Mouse (Mus musculus) gastrocnemius, postnatal 25 days (tissue): Measurements from ENCODE around the gene Cdkl4. TPM values are rescaled to one million over a fixed set of nuclear protein-coding genes. Genes with fewer than 3 reads are reported as not detected.

Experiments
- DNase-seq: peaks from one replicate; pipeline ENCODE4 v3.0.0; 2022
- total RNA-seq, 2 experiments: library from RNA; stranded (reverse); gene quantifications; 1 replicate in 1 of 2; 2 replicates in 1 of 2; pipeline ENCODE4 v1.2.3; 2021

Gene Cdkl4
- total RNA-seq, 2 experiments from 2014 or later, result not detected

- no peak for DNase-seq
Measured at GRCm38 (mm10) chr17:80515956-80516355, 61.7 kb downstream of the Cdkl4 start.

- DNase-seq, result no peak
Measured at GRCm38 (mm10) chr17:80515513-80515912, 62.1 kb downstream of the Cdkl4 start.

DNA sequence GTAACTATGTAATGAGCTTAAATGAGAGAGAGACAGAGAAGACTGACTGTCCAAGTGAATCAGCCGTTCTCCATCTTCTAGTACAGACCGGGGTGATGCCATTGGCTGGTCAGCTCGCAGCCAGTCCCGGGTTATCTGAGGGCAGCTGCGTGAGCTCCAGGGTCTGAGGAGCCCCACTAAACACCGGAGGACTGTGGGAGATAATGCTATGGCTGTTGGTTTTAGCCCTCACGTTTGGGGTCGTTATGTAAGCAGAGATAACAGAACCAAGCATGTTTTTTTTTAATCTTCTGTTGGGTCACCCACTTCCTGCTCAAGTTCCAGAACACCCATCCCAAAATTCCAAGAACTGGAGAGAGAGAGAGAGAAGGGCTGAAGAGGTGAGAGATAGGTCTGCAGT lies 63.8 kb downstream of the Cdkl4 start:
- no peak for DNase-seq

GRCm38 (mm10) chr17:80510459-80510855 lies 67.2 kb downstream of the Cdkl4 start:
- no peak for DNase-seq

DNA sequence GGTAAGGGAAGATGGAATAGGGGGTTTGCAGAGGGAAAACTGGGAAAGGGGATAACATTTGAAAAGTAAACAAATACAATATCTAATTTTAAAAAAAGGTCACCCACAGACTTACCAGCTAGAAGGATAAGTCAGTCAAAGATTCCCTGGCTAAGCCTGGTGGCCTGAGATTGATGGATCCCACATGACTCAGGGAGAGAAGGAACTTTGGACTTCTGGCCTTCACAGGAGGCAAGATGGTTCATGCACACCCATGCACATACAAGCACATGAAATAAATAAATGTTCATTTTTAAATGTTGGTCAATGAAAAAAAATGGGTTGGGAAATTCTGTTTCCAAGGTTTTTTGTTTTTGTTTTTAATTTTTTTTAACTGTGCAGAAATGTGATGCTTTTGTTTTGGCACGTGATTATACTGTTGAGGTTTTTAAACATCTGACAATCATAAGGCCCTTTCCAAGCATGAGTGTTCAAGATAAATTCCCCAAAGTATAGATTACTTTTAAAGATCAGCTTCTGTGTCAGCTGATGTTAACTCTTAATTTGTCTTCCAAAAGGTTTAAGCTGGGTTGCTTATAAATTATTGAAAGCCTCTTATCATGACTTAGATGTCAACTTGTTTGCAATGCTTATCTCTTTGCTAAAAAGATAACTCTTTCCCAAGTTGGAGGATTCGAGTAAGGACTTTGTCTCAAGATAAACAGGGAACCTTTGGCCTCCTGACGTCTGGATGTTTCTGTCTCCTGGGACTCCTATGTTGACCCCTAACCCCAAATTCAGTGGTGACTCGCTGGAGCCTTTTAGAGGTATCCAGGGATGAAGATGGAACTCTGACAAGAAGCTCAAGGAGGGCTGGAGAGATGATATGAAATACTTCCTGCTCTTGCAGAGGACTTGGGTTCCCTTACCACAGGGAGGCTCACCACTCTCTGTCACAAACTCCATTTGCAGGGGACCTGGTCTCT lies 67.8 kb downstream of the Cdkl4 start:
- DNase-seq, result no peak

DNA sequence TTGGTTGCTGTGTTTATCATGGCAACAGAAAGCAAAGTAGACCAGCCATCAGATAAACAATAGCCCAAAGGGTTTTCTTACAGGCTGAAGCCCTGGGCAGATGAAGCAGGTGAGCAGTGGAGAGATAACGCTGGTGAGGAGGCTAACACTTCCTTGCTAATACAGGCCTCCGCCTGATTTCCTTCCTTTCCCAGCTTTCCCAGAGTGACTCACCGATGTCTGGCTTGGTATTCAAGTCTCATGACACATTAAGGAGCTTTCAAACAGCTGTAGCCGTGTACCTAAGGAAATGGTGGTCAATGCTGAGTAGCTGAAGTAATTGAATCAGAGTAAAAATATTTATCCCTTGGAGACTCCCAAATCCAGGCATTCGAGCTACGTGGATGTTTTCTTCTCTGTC lies 71.8 kb downstream of the Cdkl4 start:
- DNase-seq, result no peak

DNA sequence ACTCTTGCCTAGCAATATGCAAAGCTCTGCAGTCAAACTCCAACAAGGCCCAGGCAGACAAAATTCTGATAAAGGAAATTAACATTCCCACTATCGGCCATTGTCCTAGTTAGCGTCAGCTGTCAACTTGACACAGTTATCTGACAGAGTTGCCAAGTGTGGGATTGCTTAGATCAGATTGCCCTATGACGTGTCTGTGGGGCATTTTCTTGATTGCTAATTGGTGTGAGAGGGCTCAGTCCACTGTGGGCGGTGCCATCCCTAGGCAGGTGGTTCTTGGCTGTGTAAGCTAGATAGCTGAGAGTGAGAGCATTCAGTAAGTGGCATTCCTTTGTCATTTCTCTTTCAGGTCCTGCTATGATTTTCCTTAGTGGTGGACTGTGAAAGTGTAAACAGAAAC lies 72.3 kb downstream of the Cdkl4 start:
- no peak for DNase-seq

GRCm38 (mm10) chr17:80501805-80502172 lies 75.8 kb downstream of the Cdkl4 start:
- DNase-seq, result no peak

- no peak for DNase-seq
Measured at GRCm38 (mm10) chr17:80501037-80501804, 76.4 kb downstream of the Cdkl4 start.

- DNase-seq, result no peak
Measured at GRCm38 (mm10) chr17:80500025-80500424, 77.6 kb downstream of the Cdkl4 start.

DNA sequence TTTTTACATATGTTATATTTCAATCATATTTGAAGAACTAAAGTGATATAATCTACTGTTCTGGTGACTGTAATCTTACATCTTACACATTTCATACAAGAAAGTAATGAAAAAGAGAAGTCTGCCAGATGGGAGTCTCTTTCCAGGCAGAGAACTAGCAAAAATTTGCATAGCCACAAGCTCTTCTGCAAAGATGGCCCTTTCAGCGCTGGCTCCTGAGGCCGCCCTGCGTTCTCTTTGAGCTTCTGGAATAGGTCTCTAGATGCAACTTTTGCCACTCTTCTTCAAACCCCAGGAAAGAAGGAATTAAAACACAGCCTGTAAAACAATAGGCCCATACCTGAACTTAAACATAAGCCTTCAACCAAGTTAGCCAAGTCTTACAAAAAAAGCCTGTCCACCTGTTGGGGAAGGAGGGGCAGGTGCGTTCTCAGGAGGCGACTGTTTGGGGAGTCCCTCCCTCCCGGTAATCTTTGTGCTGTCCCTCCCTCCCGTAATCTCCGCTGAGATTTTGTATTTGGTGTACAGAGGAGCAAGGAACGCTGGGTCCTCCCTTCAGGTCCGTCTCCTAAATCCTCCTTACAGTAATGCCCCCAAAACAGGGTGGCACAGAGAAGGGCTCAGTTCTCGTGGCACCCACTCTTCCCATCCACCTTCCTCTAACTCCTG lies 78.9 kb downstream of the Cdkl4 start:
- no peak for DNase-seq

- no peak for DNase-seq
Measured at GRCm38 (mm10) chr17:80497183-80497601, 80.4 kb downstream of the Cdkl4 start.

DNA sequence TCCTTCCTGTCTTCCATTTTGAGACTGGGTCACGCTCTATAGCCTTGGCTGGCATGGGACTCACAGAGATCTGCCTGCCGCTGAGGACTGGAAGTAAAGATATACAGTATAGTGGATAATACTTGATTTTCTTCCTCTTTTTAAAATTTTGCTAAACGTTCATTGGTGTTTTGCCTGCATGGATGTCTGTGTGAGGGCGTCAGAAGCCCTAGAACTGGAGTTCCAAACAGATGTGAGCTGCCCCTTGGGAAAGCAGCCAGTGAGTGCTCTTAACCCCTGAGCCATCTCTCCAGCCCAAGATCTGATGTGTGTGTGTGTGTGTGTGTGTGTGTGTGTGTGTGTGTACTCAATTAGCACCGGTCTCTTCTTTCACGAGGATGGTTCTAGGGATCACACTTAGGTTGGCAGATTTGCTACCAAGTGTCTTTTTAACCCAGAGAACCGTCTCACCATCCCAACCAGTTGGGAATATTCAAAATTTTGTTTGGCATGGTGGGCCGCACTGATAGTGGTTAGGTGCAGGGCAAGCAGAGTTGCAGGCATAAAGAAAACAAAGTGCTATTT lies 80.9 kb downstream of the Cdkl4 start:
- DNase-seq, result no peak

GRCm38 (mm10) chr17:80496185-80496584 lies 81.4 kb downstream of the Cdkl4 start:
- DNase-seq, result no peak

DNA sequence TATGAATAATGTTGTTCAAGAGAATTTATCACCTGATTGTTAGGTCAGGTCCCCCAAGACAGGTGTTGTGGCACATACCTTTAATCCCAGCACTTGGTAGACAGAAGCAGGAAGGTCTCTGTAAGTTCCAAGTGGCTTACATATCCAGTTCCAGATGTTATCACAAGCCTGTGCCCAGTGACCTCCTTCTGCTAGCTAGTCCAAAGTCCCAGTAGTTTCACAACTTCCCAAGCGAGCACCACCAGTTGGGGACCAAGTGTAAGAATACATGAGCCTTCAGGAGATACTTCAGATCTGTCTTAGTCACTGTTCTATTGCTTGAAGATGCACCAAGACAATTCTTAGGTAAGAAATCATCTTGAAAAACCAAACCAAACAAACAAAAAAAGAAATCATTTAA lies 83.7 kb downstream of the Cdkl4 start:
- no peak for DNase-seq

- DNase-seq, result no peak
Measured at GRCm38 (mm10) chr17:80492811-80493210, 84.8 kb downstream of the Cdkl4 start.

GRCm38 (mm10) chr17:80492274-80492673 lies 85.3 kb downstream of the Cdkl4 start:
- no peak for DNase-seq

DNA sequence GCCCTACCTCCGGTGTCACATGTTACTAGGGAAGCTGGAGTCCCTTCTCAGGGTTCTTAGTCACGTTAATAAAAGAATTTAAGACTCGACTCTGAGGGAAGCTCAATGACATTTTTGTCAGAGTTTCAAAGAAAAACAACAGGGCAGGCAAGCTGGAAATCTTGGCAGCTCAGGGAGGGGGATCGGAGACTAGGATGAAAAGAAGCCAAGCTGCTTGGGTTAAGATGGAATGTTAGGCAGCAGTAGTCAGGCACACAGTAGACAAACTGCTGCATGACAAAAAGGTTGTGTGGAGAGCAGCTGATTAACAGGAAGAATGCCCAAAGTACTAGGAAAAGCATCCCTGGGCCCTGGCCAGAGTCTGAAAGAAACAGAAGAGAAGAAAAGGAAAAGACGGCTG lies 87.4 kb downstream of the Cdkl4 start:
- no peak for DNase-seq

GRCm38 (mm10) chr17:80488918-80489317 lies 88.7 kb downstream of the Cdkl4 start:
- DNase-seq, result no peak

DNA sequence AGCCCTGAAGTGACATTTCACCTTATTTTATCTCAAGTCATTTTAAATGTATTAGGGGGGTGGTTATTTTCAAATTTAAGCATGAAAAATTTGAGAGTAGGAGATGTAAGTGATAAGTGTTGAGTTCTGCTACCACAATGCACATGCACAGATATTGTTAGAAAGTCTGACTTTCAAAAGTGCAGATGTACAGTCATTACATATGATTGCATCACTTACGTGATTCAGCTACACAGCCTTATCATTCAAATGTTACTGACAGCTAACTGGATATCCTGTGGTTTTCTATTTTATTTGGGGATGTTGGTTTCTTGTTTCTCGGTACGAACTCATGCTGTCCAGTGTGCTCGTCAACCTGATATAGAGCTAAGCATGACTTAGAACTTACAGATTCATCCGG lies 92.5 kb downstream of the Cdkl4 start:
- no peak for DNase-seq

DNA sequence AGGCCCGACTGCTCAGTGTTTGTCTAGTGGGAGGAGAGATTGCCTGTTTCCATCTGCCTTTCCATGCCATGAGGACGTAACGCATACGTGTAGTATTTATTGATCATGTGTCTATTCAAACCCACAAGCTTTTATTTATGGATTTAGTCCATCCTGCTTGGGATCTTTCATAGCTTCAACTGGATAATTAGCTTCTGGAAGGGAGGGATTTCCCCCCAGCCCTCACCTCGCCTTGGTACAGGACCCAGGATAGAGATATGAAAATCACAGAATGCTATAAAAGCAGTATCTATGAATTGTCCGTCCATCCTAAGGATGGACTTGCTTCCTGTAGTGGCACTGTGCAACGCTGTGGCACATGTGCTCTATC lies 96.8 kb downstream of the Cdkl4 start:
- no peak for DNase-seq

DNA sequence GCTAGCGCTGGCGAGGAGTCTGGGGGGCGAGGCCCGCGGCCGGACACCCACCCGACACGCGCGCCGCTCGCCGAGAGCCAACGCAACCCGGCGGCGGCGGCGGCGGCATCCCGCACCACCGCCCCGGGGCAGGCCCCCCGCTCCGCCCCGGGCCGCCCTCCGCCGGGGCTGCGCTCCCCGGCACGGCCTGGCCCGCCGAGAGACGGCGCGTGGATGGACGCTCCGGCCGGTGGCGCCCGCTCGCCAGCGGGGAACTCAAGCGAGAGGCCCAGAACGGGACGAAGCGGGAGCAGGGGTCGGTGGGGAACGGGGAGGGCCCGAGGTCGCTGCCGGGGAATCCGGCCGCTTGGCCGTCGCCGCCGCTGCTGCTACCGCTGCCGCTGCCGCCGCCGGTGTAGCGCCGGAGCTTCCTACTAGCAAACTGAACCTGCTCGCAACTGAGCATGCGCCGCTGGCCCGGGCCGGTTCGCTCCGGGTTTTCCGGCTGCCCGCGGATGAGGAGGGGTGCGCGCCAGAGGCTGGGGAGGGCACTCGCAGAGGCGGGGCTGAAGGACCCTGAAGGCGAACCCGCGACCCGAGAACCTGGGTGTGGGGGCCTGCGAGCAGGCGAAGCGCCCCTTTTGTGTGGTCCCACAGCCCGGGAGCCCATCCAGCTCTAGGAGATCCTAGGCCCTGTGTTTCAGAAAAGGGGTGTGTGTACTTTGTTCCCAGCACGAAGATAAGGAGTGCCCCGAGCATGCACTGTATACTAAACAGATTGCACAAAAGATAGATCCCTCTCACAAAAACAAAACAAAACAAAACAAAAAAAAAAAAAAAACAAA lies 97.4 kb downstream of the Cdkl4 start, which contains the start of gene Sos1:
TSS of gene Sos1 (minus strand) at position 423 of the 824 bp plus-strand sequence.
- DNase-seq, result peak; percentile 96
